Mouse (Mus musculus) forebrain, embryonic 12.5 days (tissue): ENCODE data around the gene Ramp1. TPM values are rescaled to one million over a fixed set of nuclear protein-coding genes. Genes with fewer than 3 reads are reported as not detected.

ENCODE experiments used
- ATAC-seq: fragments of 200-750 bp; cut with Nextera tagmentation; 2 replicates; pipeline ENCODE4 v1.8.0; 2017; ENCODE audit warnings: moderate TSS enrichment; ENCODE audit not compliant: low FRiP score
- H3K27ac ChIP-seq: fragments of 300-500 bp; sonication (generic); 2 replicates; pipeline ENCODE4 v1.5.1; 2016; ENCODE audit warnings: mild to moderate bottlenecking
- H3K27me3 ChIP-seq: fragments of 300-500 bp; sonication (generic); 2 replicates; pipeline ENCODE4 v1.6.1; 2016; ENCODE audit warnings: mild to moderate bottlenecking
- H3K36me3 ChIP-seq: fragments of 300-500 bp; sonication (generic); replicated peaks from 2 replicates; pipeline ENCODE4 v1.6.1; 2016; ENCODE audit warnings: mild to moderate bottlenecking
- H3K4me1 ChIP-seq: fragments of 300-500 bp; sonication (generic); 2 replicates; pipeline ENCODE4 v1.6.1; 2016
- H3K4me2 ChIP-seq: fragments of 300-500 bp; sonication (generic); 2 replicates; pipeline ENCODE4 v1.6.1; 2016; ENCODE audit warnings: mild to moderate bottlenecking, moderate library complexity
- H3K4me3 ChIP-seq: fragments of 300-500 bp; sonication (generic); replicated peaks from 2 replicates; pipeline ENCODE4 v1.5.1; 2016; ENCODE audit warnings: mild to moderate bottlenecking
- H3K9ac ChIP-seq: fragments of 300-500 bp; sonication (generic); 2 replicates; pipeline ENCODE4 v1.6.1; 2016; ENCODE audit warnings: mild to moderate bottlenecking
- H3K9me3 ChIP-seq: fragments of 300-500 bp; sonication (generic); 2 replicates; pipeline ENCODE4 v1.6.1; 2016
- WGBS: fragments of 180-500 bp; shearing (Covaris S2); methylation state at CpG from one replicate; pipeline ENCODE4 v1.1.7; 2016; 5-methylcytosine and 5-hydroxymethylcytosine counted together
- polyA plus RNA-seq: library from polyadenylated mRNA; unstranded; fragments of >200 nt; fragmentation: Nextera tagmentation; extraction: Ambion mirVana; gene quantifications from 2 replicates; pipeline ENCODE4 v1.2.1, GENCODE M21; 2016

The Ramp1 gene
- polyA plus RNA-seq, 1 experiment from 2014 or later: 0.26 TPM

- WGBS: 67% methylated on average over 12 of the region's 12 CpGs
- H3K9me3 ChIP-seq: no peaks in the 10 kb centered on the region
- peaks cover 45% of the 10 kb centered on the region for H3K27me3 ChIP-seq
- no peak overlapping the region for H3K9ac ChIP-seq
- H3K4me3 ChIP-seq: no peak overlapping the region
- H3K4me2 ChIP-seq: no peak overlapping the region
- H3K36me3 ChIP-seq: no peaks in the 10 kb centered on the region
- ATAC-seq: no peak
- H3K27ac ChIP-seq: no peak overlapping the region
- H3K4me1 ChIP-seq: peaks cover 9% of the 10 kb centered on the region
These were observed 2.3 kb downstream of the Ramp1 start for GRCm38 (mm10) chr1:91181784-91182450.

- ATAC-seq: no peak
These were observed 3.7 kb downstream of the Ramp1 start for GRCm38 (mm10) chr1:91183305-91183704.

GRCm38 (mm10) chr1:91186677-91187076 is 7.1 kb downstream of the Ramp1 start:
- no peaks in the 10 kb centered on the region for H3K36me3 ChIP-seq
- no peaks in the 10 kb centered on the region for H3K9me3 ChIP-seq
- H3K9ac ChIP-seq: no peak overlapping the region
- WGBS: 84% methylated on average over 6 of the region's 6 CpGs
- no peak for ATAC-seq
- H3K4me3 ChIP-seq: no peak overlapping the region
- H3K4me1 ChIP-seq: no peaks in the 10 kb centered on the region
- H3K4me2 ChIP-seq: no peak overlapping the region
- no peak overlapping the region for H3K27ac ChIP-seq
- H3K27me3 ChIP-seq: 0 out of 2 replicates have a peak, but pooled peaks cover 8% of the 10 kb centered on the region

More at GRCm38 (mm10) chr1:91183305-91183704, 3.7 kb downstream of the Ramp1 start:
- H3K36me3 ChIP-seq: no peaks in the 10 kb centered on the region
- 88% methylated on average over 10 of the region's 10 CpGs for WGBS
- H3K27ac ChIP-seq: no peak overlapping the region
- H3K4me2 ChIP-seq: no peak overlapping the region
- H3K4me3 ChIP-seq: no peak overlapping the region
- H3K9me3 ChIP-seq: no peaks in the 10 kb centered on the region
- peaks cover 42% of the 10 kb centered on the region for H3K27me3 ChIP-seq
- no peak overlapping the region for H3K9ac ChIP-seq
- H3K4me1 ChIP-seq: peaks cover 9% of the 10 kb centered on the region

GRCm38 (mm10) chr1:91187315-91187714 is 7.7 kb downstream of the Ramp1 start:
- Histone ChIP-seq H3K36me3 (no peaks in the 10 kb centered on the region), H3K27me3 (0 out of 2 replicates have a peak, but pooled peaks cover 2% of the 10 kb centered on the region), H3K9ac (no peak overlapping the region), H3K27ac (no peak overlapping the region), H3K4me1 (no peaks in the 10 kb centered on the region), H3K4me2 (no peak overlapping the region), H3K4me3 (no peak overlapping the region), H3K9me3 (no peaks in the 10 kb centered on the region)
- 92% methylated on average over 5 of the region's 5 CpGs for WGBS
- ATAC-seq: no peak

- H3K27ac ChIP-seq: no peak overlapping the region
- H3K9me3 ChIP-seq: no peaks in the 10 kb centered on the region
- no peaks in the 10 kb centered on the region for H3K4me1 ChIP-seq
- WGBS: 88% methylated on average over 7 of the region's 7 CpGs
- H3K9ac ChIP-seq: no peak overlapping the region
- no peak overlapping the region for H3K4me3 ChIP-seq
- no peaks in the 10 kb centered on the region for H3K36me3 ChIP-seq
- H3K4me2 ChIP-seq: no peak overlapping the region
- H3K27me3 ChIP-seq: no peaks in the 10 kb centered on the region
- no peak for ATAC-seq
These were observed 8.4 kb downstream of the Ramp1 start for GRCm38 (mm10) chr1:91187786-91188640.

- no peak overlapping the region for H3K9ac ChIP-seq
- no peaks in the 10 kb centered on the region for H3K36me3 ChIP-seq
- no peak overlapping the region for H3K27ac ChIP-seq
- H3K9me3 ChIP-seq: no peaks in the 10 kb centered on the region
- WGBS: 92% methylated on average over 10 of the region's 10 CpGs
- H3K4me1 ChIP-seq: no peaks in the 10 kb centered on the region
- no peak overlapping the region for H3K4me3 ChIP-seq
- no peaks in the 10 kb centered on the region for H3K27me3 ChIP-seq
- ATAC-seq: no peak
- H3K4me2 ChIP-seq: no peak overlapping the region
These were observed 9.3 kb downstream of the Ramp1 start for GRCm38 (mm10) chr1:91188851-91189460.

GRCm38 (mm10) chr1:91192184-91192583 is 12.6 kb downstream of the Ramp1 start:
- no peaks in the 10 kb centered on the region for H3K9me3 ChIP-seq
- H3K36me3 ChIP-seq: no peaks in the 10 kb centered on the region
- H3K4me1 ChIP-seq: no peaks in the 10 kb centered on the region
- H3K9ac ChIP-seq: no peak overlapping the region
- H3K4me3 ChIP-seq: no peak overlapping the region
- no peaks in the 10 kb centered on the region for H3K27me3 ChIP-seq
- H3K4me2 ChIP-seq: no peak overlapping the region
- 83% methylated on average over 8 of the region's 8 CpGs for WGBS
- no peak overlapping the region for H3K27ac ChIP-seq
- ATAC-seq: no peak

GRCm38 (mm10) chr1:91193242-91193641 is 13.6 kb downstream of the Ramp1 start:
- H3K27ac ChIP-seq: no peak overlapping the region
- no peak for ATAC-seq
- H3K4me1 ChIP-seq: no peaks in the 10 kb centered on the region
- H3K4me2 ChIP-seq: no peak overlapping the region
- WGBS: 85% methylated on average over 4 of the region's 4 CpGs
- no peaks in the 10 kb centered on the region for H3K36me3 ChIP-seq
- no peak overlapping the region for H3K9ac ChIP-seq
- H3K4me3 ChIP-seq: no peak overlapping the region
- H3K9me3 ChIP-seq: no peaks in the 10 kb centered on the region
- no peaks in the 10 kb centered on the region for H3K27me3 ChIP-seq

GRCm38 (mm10) chr1:91193680-91194079 is 14.1 kb downstream of the Ramp1 start:
- Histone ChIP-seq H3K36me3 (no peaks in the 10 kb centered on the region), H3K4me3 (no peak overlapping the region), H3K4me2 (no peak overlapping the region), H3K9ac (no peak overlapping the region), H3K27ac (no peak overlapping the region), H3K4me1 (no peaks in the 10 kb centered on the region), H3K27me3 (no peaks in the 10 kb centered on the region), H3K9me3 (no peaks in the 10 kb centered on the region)
- ATAC-seq: no peak
- 93% methylated on average over 4 of the region's 4 CpGs for WGBS

GRCm38 (mm10) chr1:91199793-91200192 is 20.2 kb downstream of the Ramp1 start:
- Histone ChIP-seq H3K27ac (no peak overlapping the region), H3K4me3 (no peak overlapping the region), H3K4me2 (no peak overlapping the region), H3K36me3 (no peaks in the 10 kb centered on the region), H3K27me3 (no peaks in the 10 kb centered on the region), H3K4me1 (no peaks in the 10 kb centered on the region), H3K9ac (no peak overlapping the region), H3K9me3 (no peaks in the 10 kb centered on the region)
- ATAC-seq: no peak
- 90% methylated on average over 10 of the region's 10 CpGs for WGBS

- WGBS: 42% methylated on average over 3 of the region's 3 CpGs
These were observed 21.5 kb downstream of the Ramp1 start for GRCm38 (mm10) chr1:91201122-91201521.

GRCm38 (mm10) chr1:91204221-91204765 is 24.7 kb downstream of the Ramp1 start:
- no peak overlapping the region for H3K9ac ChIP-seq
- H3K36me3 ChIP-seq: no peaks in the 10 kb centered on the region
- no peak for ATAC-seq
- no peaks in the 10 kb centered on the region for H3K27me3 ChIP-seq
- H3K4me3 ChIP-seq: no peak overlapping the region
- H3K4me1 ChIP-seq: no peaks in the 10 kb centered on the region
- no peaks in the 10 kb centered on the region for H3K9me3 ChIP-seq
- WGBS: 87% methylated on average over 5 of the region's 5 CpGs
- H3K27ac ChIP-seq: no peak overlapping the region
- no peak overlapping the region for H3K4me2 ChIP-seq

More at GRCm38 (mm10) chr1:91201122-91201521, 21.5 kb downstream of the Ramp1 start:
- no peak overlapping the region for H3K27ac ChIP-seq
- H3K27me3 ChIP-seq: no peaks in the 10 kb centered on the region
- no peaks in the 10 kb centered on the region for H3K4me1 ChIP-seq
- H3K9ac ChIP-seq: no peak overlapping the region
- no peaks in the 10 kb centered on the region for H3K9me3 ChIP-seq
- no peaks in the 10 kb centered on the region for H3K36me3 ChIP-seq
- ATAC-seq: no peak
- H3K4me2 ChIP-seq: no peak overlapping the region
- H3K4me3 ChIP-seq: no peak overlapping the region
